Mouse (Mus musculus) lung, postnatal 0 days (tissue): Measurements from ENCODE around the gene Baz1b. TPM values are rescaled to one million over a fixed set of nuclear protein-coding genes. Genes with fewer than 3 reads are reported as not detected.

Experiments used
- ATAC-seq: fragments of 200-750 bp; cut with Nextera tagmentation; 2 replicates; pipeline ENCODE4 v1.8.0; 2017; ENCODE audit warnings: moderate library complexity
- DNase-seq: peaks from one replicate; pipeline ENCODE4 v3.0.0-alpha.2; 2016; ENCODE audit warnings: low spot score
- H3K27ac ChIP-seq: fragments of 300-500 bp; sonication (generic); 2 replicates; pipeline ENCODE4 v1.5.1; 2014; ENCODE audit warnings: antibody characterized with exemption, mild to moderate bottlenecking, low read length, mixed read lengths
- H3K27me3 ChIP-seq: fragments of 300-500 bp; sonication (generic); replicated peaks from 2 replicates; pipeline ENCODE4 v1.6.1; 2014; ENCODE audit warnings: low read length, mixed read lengths; ENCODE audit not compliant: insufficient read depth
- H3K36me3 ChIP-seq: fragments of 300-500 bp; sonication (generic); 2 replicates; pipeline ENCODE4 v1.6.1; 2014; ENCODE audit warnings: low read length, mixed read lengths; ENCODE audit not compliant: insufficient read depth
- H3K4me1 ChIP-seq: fragments of 300-500 bp; sonication (generic); 2 replicates; pipeline ENCODE4 v1.6.1; 2014; ENCODE audit warnings: antibody characterized with exemption, low read depth, low read length, mixed read lengths; ENCODE audit not compliant: insufficient read depth
- H3K4me2 ChIP-seq: fragments of 300-500 bp; sonication (generic); replicated peaks from 2 replicates; pipeline ENCODE4 v1.6.1; 2014; ENCODE audit warnings: low read depth, mild to moderate bottlenecking, low read length, moderate library complexity, mixed read lengths
- H3K4me3 ChIP-seq: fragments of 300-500 bp; sonication (generic); 2 replicates; pipeline ENCODE4 v1.5.1; 2014; ENCODE audit warnings: low read depth, low read length
- H3K9ac ChIP-seq: fragments of 300-500 bp; sonication (generic); replicated peaks from 2 replicates; pipeline ENCODE4 v1.6.1; 2014; ENCODE audit warnings: low read depth, mild to moderate bottlenecking
- H3K9me3 ChIP-seq: fragments of 300-500 bp; sonication (generic); 2 replicates; pipeline ENCODE4 v1.6.1; 2016; ENCODE audit warnings: low read length, mixed read lengths
- CTCF ChIP-seq: IDR thresholded peaks from 2 replicates; pipeline ENCODE4 v1.5.1; 2016; ENCODE audit warnings: antibody characterized with exemption, mild to moderate bottlenecking
- EP300 ChIP-seq: IDR thresholded peaks from 2 replicates; pipeline ENCODE4 v1.6.1; 2016; ENCODE audit warnings: antibody characterized with exemption, mild to moderate bottlenecking, control low read depth
- WGBS: fragments of 180-500 bp; shearing (Covaris S2); extraction: QIAGEN DNeasy Blood & Tissue Kit; methylation state at CpG from one replicate; pipeline ENCODE4 v1.1.7; 2014; 5-methylcytosine and 5-hydroxymethylcytosine counted together
- polyA plus RNA-seq: library from polyadenylated mRNA; unstranded; fragments of >200 nt; fragmentation: Nextera tagmentation; extraction: Ambion mirVana; gene quantifications from 2 replicates; pipeline ENCODE4 v1.2.1, GENCODE M21; 2015

Baz1b gene
- polyA plus RNA-seq, 1 experiment from 2014 or later, result 14.6 TPM

- Histone ChIP-seq H3K36me3 (peaks cover 6% of the 10 kb centered on the region; the same call in 1 of the 2 replicates), H3K9ac (no peak overlapping the region), H3K4me1 (no peaks in the 10 kb centered on the region), H3K27ac (no peak overlapping the region), H3K27me3 (no peaks in the 10 kb centered on the region), H3K4me3 (no peak overlapping the region), H3K9me3 (no peaks in the 10 kb centered on the region), H3K4me2 (no peak overlapping the region)
- no peak for ATAC-seq
- 75% methylated on average over 6 of the region's 6 CpGs for WGBS
- no peak for DNase-seq
- no peak for TF ChIP-seq CTCF
- TF ChIP-seq EP300, result no peak
Measured at GRCm38 (mm10) chr5:135162821-135163220, 24.2 kb upstream of the Baz1b start.

- DNase-seq (no peak), ATAC-seq (no peak)
- H3K27ac ChIP-seq, result no peak overlapping the region
Measured at GRCm38 (mm10) chr5:135166909-135167308, 20.2 kb upstream of the Baz1b start.

GRCm38 (mm10) chr5:135167469-135167868 lies 19.6 kb upstream of the Baz1b start:
- Histone ChIP-seq H3K4me1 (peaks cover 6% of the 10 kb centered on the region; the same call in 1 of the 2 replicates), H3K9me3 (no peaks in the 10 kb centered on the region), H3K4me3 (no peak overlapping the region), H3K4me2 (no peak overlapping the region), H3K27ac (no peak overlapping the region), H3K36me3 (peaks cover 9% of the 10 kb centered on the region), H3K9ac (no peak overlapping the region), H3K27me3 (no peaks in the 10 kb centered on the region)
- ATAC-seq (no peak), DNase-seq (no peak)
- 91% methylated on average over 4 of the region's 4 CpGs for WGBS
- TF ChIP-seq CTCF (no peak), EP300 (no peak)

More at GRCm38 (mm10) chr5:135166909-135167308, 20.2 kb upstream of the Baz1b start:
- Histone ChIP-seq H3K4me1 (peaks cover 6% of the 10 kb centered on the region; the same call in 1 of the 2 replicates), H3K27me3 (no peaks in the 10 kb centered on the region), H3K9ac (no peak overlapping the region), H3K4me2 (no peak overlapping the region), H3K9me3 (no peaks in the 10 kb centered on the region), H3K4me3 (no peak overlapping the region), H3K36me3 (peaks cover 3% of the 10 kb centered on the region; the same call in 1 of the 2 replicates)
- WGBS, result 81% methylated on average over 4 of the region's 4 CpGs
- TF ChIP-seq CTCF, result no peak
- TF ChIP-seq EP300, result no peak

- Histone ChIP-seq H3K4me3 (peak within 1 kb of the TSS; percentile 81), H3K27ac (peak within 1 kb of the TSS; percentile 98), H3K4me1 (peaks cover 6% of the 10 kb centered on the region; the same call in 1 of the 2 replicates), H3K4me2 (peak within 1 kb of the TSS; percentile 64), H3K27me3 (no peaks in the 10 kb centered on the region), H3K9ac (peak within 1 kb of the TSS; percentile 88), H3K36me3 (peaks cover 14% of the 10 kb centered on the region), H3K9me3 (no peaks in the 10 kb centered on the region)
- TF ChIP-seq CTCF, result peak; percentile 30
- peak; percentile 40; the same call in 1 of the 2 replicates for TF ChIP-seq EP300
- 2% methylated on average over 69 of the region's 95 CpGs for WGBS
- peak; percentile 99 for ATAC-seq
- DNase-seq, result peak; percentile 99
Measured at GRCm38 (mm10) chr5:135168063-135169062, 18.7 kb upstream of the Baz1b start, which contains the start of gene Bcl7b. Gene Bcl7b (plus strand): TSS chr5:135168283.

- Histone ChIP-seq H3K9me3 (no peaks in the 10 kb centered on the region), H3K4me1 (peaks cover 6% of the 10 kb centered on the region; the same call in 1 of the 2 replicates), H3K27ac (no peak overlapping the region), H3K4me3 (peak overlapping the region; percentile 81), H3K4me2 (peak overlapping the region; percentile 64), H3K36me3 (peaks cover 14% of the 10 kb centered on the region), H3K27me3 (no peaks in the 10 kb centered on the region), H3K9ac (no peak overlapping the region)
- 90% methylated on average over 5 of the region's 5 CpGs for WGBS
- TF ChIP-seq EP300 (no peak), CTCF (no peak)
- ATAC-seq (no peak), DNase-seq (no peak)
Measured at GRCm38 (mm10) chr5:135169479-135169878, 17.6 kb upstream of the Baz1b start.

- Histone ChIP-seq H3K4me3 (no peak overlapping the region), H3K4me1 (peaks cover 6% of the 10 kb centered on the region; the same call in 1 of the 2 replicates), H3K27me3 (no peaks in the 10 kb centered on the region), H3K9me3 (no peaks in the 10 kb centered on the region), H3K4me2 (no peak overlapping the region), H3K27ac (no peak overlapping the region), H3K36me3 (peaks cover 15% of the 10 kb centered on the region), H3K9ac (no peak overlapping the region)
- DNase-seq (no peak), ATAC-seq (no peak)
- WGBS, result 92% methylated on average over 6 of the region's 6 CpGs
- TF ChIP-seq EP300, result no peak
- TF ChIP-seq CTCF, result no peak
Measured at GRCm38 (mm10) chr5:135171688-135172220, 15.3 kb upstream of the Baz1b start.
